Mouse (Mus musculus) bone marrow macrophage, adult 2 months (primary cell): ENCODE results near the gene Gm10974. TPM values are rescaled to one million over a fixed set of nuclear protein-coding genes. Genes with fewer than 3 reads are reported as not detected.

ENCODE experiments used
- H3K27ac ChIP-seq: 2 replicates; pipeline ENCODE4 v1.5.1; 2012; ENCODE audit warnings: low read depth, low read length; ENCODE audit not compliant: insufficient read depth
- H3K4me1 ChIP-seq: 2 replicates; pipeline ENCODE4 v1.6.1; 2012; ENCODE audit warnings: low read length; ENCODE audit not compliant: control insufficient read depth, insufficient read depth
- H3K4me3 ChIP-seq: 2 replicates; pipeline ENCODE4 v1.5.1; 2012; ENCODE audit warnings: mild to moderate bottlenecking, low read length, moderate library complexity; ENCODE audit not compliant: insufficient read depth
- CTCF ChIP-seq: IDR thresholded peaks from 2 replicates; pipeline ENCODE4 v1.5.1; 2012; ENCODE audit warnings: low read depth, mild to moderate bottlenecking, low read length, moderate library complexity
- POLR2A ChIP-seq: IDR thresholded peaks from 2 replicates; pipeline ENCODE4 v1.6.1; 2012; ENCODE audit warnings: mild to moderate bottlenecking, low read depth, low read length, borderline replicate concordance
- polyA plus RNA-seq: library from polyadenylated mRNA; stranded (reverse); fragments of >200 nt; gene quantifications from 2 replicates; pipeline ENCODE4 v1.2.4, GENCODE M21; 2012; ENCODE audit not compliant: missing spikeins, insufficient read depth, insufficient read length

The Gm10974 gene
- polyA plus RNA-seq, 1 experiment: not detected

DNA sequence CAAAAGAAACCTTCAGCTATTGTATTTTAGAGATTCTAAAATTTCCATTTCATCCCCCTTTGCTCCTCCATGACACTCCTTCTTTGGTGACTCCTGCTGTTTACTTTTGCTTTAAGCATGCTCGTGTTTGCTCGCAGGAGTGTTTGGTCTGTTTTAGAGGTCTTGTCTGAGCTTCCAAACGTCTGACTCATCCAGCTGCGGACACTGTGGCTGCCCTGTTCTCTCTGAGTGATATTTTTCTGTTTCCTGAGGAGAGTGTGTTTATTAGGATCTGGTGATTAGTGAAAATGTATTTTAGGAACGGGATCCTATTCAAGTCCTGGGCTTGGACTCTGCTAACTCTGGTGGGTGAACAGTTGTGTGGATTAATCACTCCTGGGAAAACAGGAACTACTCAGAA, 26.1 kb upstream of the Gm10974 start:
- H3K4me1 ChIP-seq: no peaks in the 10 kb centered on the region
- H3K4me3 ChIP-seq: no peak overlapping the region
- TF ChIP-seq POLR2A (no peak), CTCF (no peak)
- no peak overlapping the region for H3K27ac ChIP-seq

DNA sequence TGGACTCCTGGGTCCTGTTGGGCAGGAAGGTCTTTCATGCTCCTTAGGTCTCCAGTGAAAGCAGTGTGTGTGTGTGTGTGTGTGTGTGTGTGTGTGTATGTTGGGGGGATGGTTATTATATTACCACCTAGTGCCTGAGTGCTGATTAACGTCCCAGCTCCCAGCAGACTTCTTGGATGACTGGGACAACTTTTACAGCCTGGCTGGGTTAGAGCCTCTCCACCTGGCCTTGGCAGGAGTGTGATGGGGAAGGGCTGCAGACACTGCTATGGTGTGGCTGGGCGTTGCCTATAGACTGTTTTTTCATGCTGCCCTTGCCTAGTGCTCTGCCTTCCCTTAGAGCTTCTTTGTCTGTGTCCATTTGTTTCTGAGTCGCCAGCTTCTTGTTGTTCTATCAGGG, 25.7 kb upstream of the Gm10974 start:
- no peak overlapping the region for H3K4me3 ChIP-seq
- H3K4me1 ChIP-seq: no peaks in the 10 kb centered on the region
- no peak overlapping the region for H3K27ac ChIP-seq
- TF ChIP-seq POLR2A: no peak
- no peak for TF ChIP-seq CTCF

DNA sequence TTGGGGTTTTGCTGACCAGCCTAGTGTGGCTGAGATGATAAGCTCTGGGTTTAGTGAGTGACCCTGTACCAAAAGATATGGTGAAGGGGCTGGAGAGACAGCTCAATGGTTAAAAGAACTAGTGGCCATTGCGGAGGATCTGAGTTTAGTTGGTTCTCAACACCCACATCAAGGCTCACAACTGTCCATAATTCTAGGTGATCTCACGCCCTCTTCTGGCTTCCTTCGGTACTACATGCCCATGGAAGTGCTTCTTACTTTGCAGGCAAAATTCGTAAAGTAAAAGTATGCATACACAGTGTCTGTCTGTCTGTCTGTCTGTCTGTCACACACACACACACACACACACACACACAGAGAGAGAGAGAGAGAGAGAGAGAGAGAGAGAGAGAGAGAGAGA, 23.4 kb upstream of the Gm10974 start:
- Histone ChIP-seq H3K27ac (no peak overlapping the region), H3K4me1 (peaks cover 2% of the 10 kb centered on the region; the same call in 1 of the 2 replicates), H3K4me3 (no peak overlapping the region)
- TF ChIP-seq CTCF (no peak), POLR2A (no peak)

DNA sequence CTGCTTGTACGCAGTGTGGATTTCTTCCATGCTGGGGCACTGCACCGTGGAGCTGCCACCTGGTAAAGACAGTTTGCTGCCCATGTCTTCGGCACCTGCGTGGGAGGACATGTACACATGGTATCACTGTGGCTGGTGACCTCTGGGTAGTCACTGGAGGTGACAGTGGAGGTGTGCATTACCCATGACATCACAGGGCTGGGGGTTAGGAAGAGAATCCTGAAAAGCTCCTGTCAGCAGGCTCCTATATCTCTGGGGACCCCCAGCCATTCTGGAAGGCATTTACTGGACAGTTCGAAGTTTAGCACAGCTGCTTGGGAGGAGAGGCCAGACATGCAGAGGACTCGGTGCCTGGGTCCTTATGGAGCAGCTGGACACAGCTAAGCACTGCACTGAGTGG, 22.9 kb upstream of the Gm10974 start:
- TF ChIP-seq CTCF (no peak), POLR2A (no peak)
- H3K4me3 ChIP-seq: no peak overlapping the region
- H3K4me1 ChIP-seq: peaks cover 2% of the 10 kb centered on the region; the same call in 1 of the 2 replicates
- H3K27ac ChIP-seq: no peak overlapping the region

DNA sequence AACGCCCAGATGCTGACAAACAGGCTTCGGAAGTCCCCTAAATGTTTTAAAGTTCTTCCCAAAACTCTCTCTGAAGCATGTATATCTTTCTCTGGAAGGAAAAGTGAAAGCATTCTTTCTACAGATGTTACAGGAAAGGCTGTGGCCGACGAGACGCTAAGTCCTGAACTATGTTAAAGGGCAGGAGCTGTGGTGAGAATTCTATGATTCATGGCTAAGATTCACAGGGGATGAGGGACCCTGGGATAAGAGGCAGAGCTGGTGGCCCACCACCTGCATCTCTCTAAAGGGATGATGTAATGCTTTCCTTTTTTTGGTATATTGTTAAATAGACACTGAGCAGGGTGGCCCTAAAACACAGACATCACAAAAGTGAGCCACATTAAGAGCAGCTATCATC, 22.4 kb upstream of the Gm10974 start:
- H3K4me3 ChIP-seq: no peak overlapping the region
- TF ChIP-seq CTCF (no peak), POLR2A (no peak)
- H3K4me1 ChIP-seq: peaks cover 2% of the 10 kb centered on the region; the same call in 1 of the 2 replicates
- H3K27ac ChIP-seq: no peak overlapping the region

DNA sequence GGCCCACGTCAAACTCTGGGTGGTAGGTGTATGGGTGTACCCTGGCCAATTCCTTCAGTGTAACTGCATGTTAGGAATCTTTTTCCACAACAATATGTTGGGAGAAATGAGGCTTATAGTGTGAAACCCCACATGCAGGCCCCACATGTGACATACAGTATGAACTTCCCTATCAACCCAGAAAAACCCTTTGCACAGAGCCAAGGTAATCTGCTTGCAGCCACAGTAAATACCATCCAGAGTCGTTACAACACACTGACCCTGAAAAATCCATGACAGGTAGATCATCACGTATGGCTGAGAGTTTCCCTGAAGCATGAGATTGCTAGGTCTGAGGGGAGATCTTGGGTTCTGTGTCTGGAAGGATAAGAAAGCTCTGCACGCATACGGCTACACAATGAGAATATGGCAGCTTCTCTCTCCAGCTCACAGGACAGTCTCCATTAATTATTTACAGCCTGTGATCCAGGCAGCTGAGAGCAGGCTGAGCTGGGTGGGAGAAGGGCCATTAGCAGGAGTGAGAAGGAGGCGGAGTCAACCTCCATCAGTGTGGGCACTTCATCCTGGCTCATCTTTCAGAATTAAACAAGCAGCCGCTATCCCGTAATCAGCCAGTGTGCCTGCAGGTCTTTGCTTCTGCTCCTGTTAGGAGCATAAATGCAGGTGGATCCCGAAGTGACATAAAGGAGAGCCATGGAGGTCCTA, 18.6 kb upstream of the Gm10974 start:
- H3K4me1 ChIP-seq: peaks cover 2% of the 10 kb centered on the region; the same call in 1 of the 2 replicates
- H3K4me3 ChIP-seq: no peak overlapping the region
- H3K27ac ChIP-seq: no peak overlapping the region
- TF ChIP-seq POLR2A: no peak
- no peak for TF ChIP-seq CTCF

DNA sequence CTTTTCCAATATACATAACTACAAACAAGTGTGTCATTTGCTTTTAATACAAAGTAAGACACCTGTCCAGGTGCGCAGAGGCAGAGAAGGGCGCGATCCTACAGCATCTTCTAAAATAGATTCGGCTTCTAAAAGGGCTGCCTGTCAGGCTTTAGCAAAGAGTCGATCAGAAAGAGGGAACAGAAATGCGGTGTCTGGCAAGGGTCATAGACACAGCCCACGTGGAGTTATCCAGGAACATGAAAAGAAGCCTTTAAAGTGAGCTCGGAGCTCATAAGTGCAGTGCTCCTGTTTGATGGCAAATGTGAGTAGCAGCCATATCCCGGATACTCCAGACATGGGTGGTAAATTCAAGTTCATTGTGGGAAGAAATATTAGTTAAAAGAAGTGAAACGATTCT, 17.1 kb upstream of the Gm10974 start:
- Histone ChIP-seq H3K4me3 (no peak overlapping the region), H3K4me1 (peaks cover 2% of the 10 kb centered on the region; the same call in 1 of the 2 replicates), H3K27ac (no peak overlapping the region)
- TF ChIP-seq CTCF (no peak), POLR2A (no peak)

DNA sequence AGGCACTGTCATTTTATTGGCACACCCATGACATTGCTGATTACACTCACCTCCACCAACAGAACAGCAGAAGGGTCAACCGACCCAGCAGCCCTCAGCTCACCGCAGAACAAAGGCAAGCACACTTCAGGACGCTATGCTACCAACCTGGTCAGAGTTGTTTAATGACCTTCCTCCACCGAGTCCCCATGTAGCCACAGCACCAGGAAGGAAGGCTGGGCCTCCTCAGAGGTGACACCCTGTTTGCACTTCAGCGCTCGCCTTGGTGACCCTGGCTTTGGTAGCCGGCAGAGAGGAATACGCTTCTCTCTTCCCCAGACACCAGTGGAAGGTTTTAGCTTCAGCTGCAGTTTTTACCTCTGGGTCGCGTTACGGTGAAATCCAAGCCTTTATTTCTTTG, 16.0 kb upstream of the Gm10974 start:
- no peak overlapping the region for H3K27ac ChIP-seq
- TF ChIP-seq CTCF: no peak
- H3K4me3 ChIP-seq: no peak overlapping the region
- peaks cover 6% of the 10 kb centered on the region for H3K4me1 ChIP-seq

DNA sequence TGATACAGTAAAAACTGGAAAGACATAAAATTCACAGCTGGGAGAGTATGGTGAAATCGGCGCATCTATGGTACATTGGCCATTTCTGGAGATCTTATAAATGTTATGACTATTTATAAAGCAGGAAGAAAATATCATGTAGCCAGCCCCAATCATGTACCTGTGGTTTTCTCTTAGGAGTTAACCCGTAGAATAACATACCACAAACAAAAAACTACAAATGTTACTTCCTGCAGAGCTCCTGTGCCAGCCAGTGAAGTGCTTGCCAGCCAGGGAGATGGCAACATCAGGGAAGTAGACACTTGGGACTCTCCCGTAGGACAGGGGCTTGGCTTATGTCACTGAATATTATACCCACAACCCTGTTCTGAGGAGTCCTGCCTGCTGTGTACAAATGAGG, 14.6 kb upstream of the Gm10974 start:
- H3K4me1 ChIP-seq: peaks cover 20% of the 10 kb centered on the region
- H3K27ac ChIP-seq: no peak overlapping the region

DNA sequence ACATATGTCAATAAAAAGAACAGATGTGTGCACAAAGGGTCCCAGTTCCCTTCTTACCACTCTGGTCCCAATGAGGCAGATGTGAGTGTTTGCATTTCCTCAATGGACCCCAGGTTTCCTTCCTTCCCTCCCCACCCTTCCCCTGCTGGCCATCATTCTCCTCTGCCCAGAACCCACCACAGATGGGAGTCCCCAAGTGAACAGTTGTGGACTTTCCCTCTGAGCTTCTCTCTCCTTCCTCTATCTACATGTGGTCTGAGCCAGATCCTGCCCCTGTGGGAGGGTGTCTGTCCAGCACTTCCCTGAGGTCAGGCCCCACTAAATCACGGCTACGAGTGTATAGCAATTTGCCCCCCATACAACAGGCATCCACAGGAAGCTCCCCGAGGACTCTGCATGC, 10.8 kb upstream of the Gm10974 start:
- peaks cover 31% of the 10 kb centered on the region for H3K4me1 ChIP-seq
- H3K27ac ChIP-seq: no peak overlapping the region
- H3K4me3 ChIP-seq: no peak overlapping the region
- TF ChIP-seq CTCF: no peak
- TF ChIP-seq POLR2A: no peak

More for the DNA sequence above, 14.6 kb upstream of the Gm10974 start:
- no peak overlapping the region for H3K4me3 ChIP-seq
- no peak for TF ChIP-seq POLR2A
- no peak for TF ChIP-seq CTCF
